Mouse (Mus musculus): ENCODE results near the gene Ddx27.

- TF ChIP-seq CTCF (IDR thresholded peaks at IDR 0.05; ENCODE audit: low read depth) (no peak; the same call in 1 of the 2 replicates), EP300 (optimal IDR thresholded peaks at IDR 0.05) (no peak)
Observed at GRCm38 (mm10) chr2:167014702-167015381, at the start of gene Ddx27.

Measured in stomach, postnatal 0 days (tissue).